ENCODE assay signal across 21 mouse cellular contexts in genomic region chr17:67735722-67736121, GRCm38 (mm10). TPM values are rescaled to one million over a fixed set of nuclear protein-coding genes. Genes with fewer than 3 reads are reported as not detected.
"Had no signal": no experiment of that assay in that cellular context is flagged by ENCODE, and none has a peak within 500 bp of the region (broad histone marks: within the 10 kb centered on the region; RNA-seq: fewer than 3 reads in every experiment).

No protein-coding gene starts in this region.

- ATAC-seq: midbrain, embryonic 16.5 days had no signal

- H3K4me1 ChIP-seq: midbrain, embryonic 10.5 days; midbrain, embryonic 12.5 days; neural tube, embryonic 13.5 days had no signal

- H3K4me3 ChIP-seq: midbrain, embryonic 10.5 days; midbrain, embryonic 12.5 days; myocyte; neural tube, embryonic 13.5 days; neural tube, embryonic 15.5 days had no signal

- H3K4me2 ChIP-seq: lung, embryonic 14.5 days; midbrain, embryonic 12.5 days; neural tube, embryonic 13.5 days; neural tube, embryonic 15.5 days had no signal

- H3K27me3 ChIP-seq: midbrain, embryonic 12.5 days; neural tube, embryonic 13.5 days; neural tube, embryonic 15.5 days had no signal

- H3K27ac ChIP-seq: midbrain, embryonic 10.5 days; midbrain, embryonic 12.5 days; neural tube, embryonic 13.5 days; neural tube, embryonic 15.5 days had no signal

- DNase-seq: lung, adult 18-20 months; lung, postnatal 10 days; lung, postnatal 4 days; midbrain, embryonic 14.5 days; retina, postnatal 1 day; right cerebral cortex, adult 18-20 months; right cerebral cortex, postnatal 25 days; right cerebral cortex, postnatal 4 days; spleen, adult 18-20 months; thymus, adult 18-20 months; thymus, postnatal 14 days; thymus, postnatal 36 days had no signal

- H3K9me3 ChIP-seq: midbrain, embryonic 10.5 days; midbrain, embryonic 12.5 days; neural tube, embryonic 13.5 days; neural tube, embryonic 15.5 days had no signal

- H3K9ac ChIP-seq: lung, embryonic 14.5 days; midbrain, embryonic 12.5 days; neural tube, embryonic 13.5 days; neural tube, embryonic 15.5 days had no signal

RNA-seq across cellular contexts. Expression of gene Lama1, which starts 38.7 kb away (rescaled TPM):
- total RNA-seq: megakaryocyte, adult 5-6 weeks; megakaryocyte-erythroid progenitor cell, adult 5-6 weeks had no signal
